Mouse (Mus musculus) lung, adult 18-20 months (tissue): ENCODE measurements around the gene Pxdn.

Experiments
- DNase-seq, 2 experiments: peaks; one replicate each; pipeline ENCODE4 v3.0.0; 2022; ENCODE audit warnings: mixed read lengths in 2 of 2

The Pxdn gene

GRCm38 (mm10) chr12:29937308-29937707, at the start of gene Pxdn:
Gene Pxdn (plus strand): TSS chr12:29937608.
- no peak for DNase-seq

- peak; percentile 9 to 34 for DNase-seq
Measured at GRCm38 (mm10) chr12:29894669-29895068, 42.7 kb upstream of the Pxdn start.

GRCm38 (mm10) chr12:29897533-29898085, 39.8 kb upstream of the Pxdn start:
- no peak for DNase-seq

GRCm38 (mm10) chr12:29904101-29904874, 33.1 kb upstream of the Pxdn start:
- peak; percentile 41 to 55 for DNase-seq

GRCm38 (mm10) chr12:29907056-29907455, 30.4 kb upstream of the Pxdn start:
- peak; percentile 79 to 87 for DNase-seq

- no peak for DNase-seq
Measured at GRCm38 (mm10) chr12:29916139-29916538, 21.3 kb upstream of the Pxdn start.

GRCm38 (mm10) chr12:29916807-29917206, 20.6 kb upstream of the Pxdn start:
- no peak for DNase-seq

- DNase-seq: no peak
Measured at GRCm38 (mm10) chr12:29920298-29920697, 17.1 kb upstream of the Pxdn start.

- DNase-seq: no peak
Measured at GRCm38 (mm10) chr12:29921481-29921880, 15.9 kb upstream of the Pxdn start.

GRCm38 (mm10) chr12:29926896-29927295, 10.5 kb upstream of the Pxdn start:
- DNase-seq: peak; percentile 46 to 64

- no peak for DNase-seq
Measured at GRCm38 (mm10) chr12:29930591-29930990, 6.8 kb upstream of the Pxdn start.

GRCm38 (mm10) chr12:29932951-29933350, 4.5 kb upstream of the Pxdn start:
- no peak for DNase-seq

- DNase-seq: no peak
Measured at GRCm38 (mm10) chr12:29933501-29933900, 3.9 kb upstream of the Pxdn start.

GRCm38 (mm10) chr12:29934120-29934581, 3.3 kb upstream of the Pxdn start:
- DNase-seq: no peak

GRCm38 (mm10) chr12:29937851-29938375, 505 bp downstream of the Pxdn start:
- DNase-seq: peak; percentile 43 to 55

- peak; percentile 69 to 71 for DNase-seq
Measured at GRCm38 (mm10) chr12:29938376-29939041, 1.1 kb downstream of the Pxdn start.

GRCm38 (mm10) chr12:29939261-29939671, 1.9 kb downstream of the Pxdn start:
- DNase-seq: peak in 1 of 2 experiments; percentile 15

- DNase-seq: no peak
Measured at GRCm38 (mm10) chr12:29942435-29942834, 5.0 kb downstream of the Pxdn start.

- no peak for DNase-seq
Measured at GRCm38 (mm10) chr12:29944650-29945049, 7.2 kb downstream of the Pxdn start.

- no peak for DNase-seq
Measured at GRCm38 (mm10) chr12:29945182-29945743, 7.9 kb downstream of the Pxdn start.

- no peak for DNase-seq
Measured at GRCm38 (mm10) chr12:29951043-29951442, 13.6 kb downstream of the Pxdn start.

- DNase-seq: no peak
Measured at GRCm38 (mm10) chr12:29951485-29951884, 14.1 kb downstream of the Pxdn start.

GRCm38 (mm10) chr12:29952102-29952501, 14.7 kb downstream of the Pxdn start:
- peak; percentile 42 to 56 for DNase-seq
